Mouse (Mus musculus) ovary, postnatal 14 days (tissue): ENCODE data around the gene Dhx32.

Experiments used
- DNase-seq: peaks from one replicate; pipeline ENCODE4 v3.0.0; 2022; ENCODE audit warnings: low spot score

Gene Dhx32

GRCm38 (mm10) chr7:133768517-133768916 is 14.0 kb downstream of the Dhx32 start:
- no peak for DNase-seq

GRCm38 (mm10) chr7:133768027-133768426 is 14.5 kb downstream of the Dhx32 start:
- no peak for DNase-seq

- peak; percentile 57 for DNase-seq
Observed at GRCm38 (mm10) chr7:133765849-133766243, 16.7 kb downstream of the Dhx32 start.

- DNase-seq, result no peak
Observed at GRCm38 (mm10) chr7:133765240-133765848, 17.2 kb downstream of the Dhx32 start.

- DNase-seq, result no peak
Observed at GRCm38 (mm10) chr7:133764425-133764824, 18.1 kb downstream of the Dhx32 start.

GRCm38 (mm10) chr7:133762696-133763095 is 19.8 kb downstream of the Dhx32 start:
- no peak for DNase-seq

- no peak for DNase-seq
Observed at GRCm38 (mm10) chr7:133759611-133760353, 22.7 kb downstream of the Dhx32 start.

GRCm38 (mm10) chr7:133758716-133759115 is 23.8 kb downstream of the Dhx32 start:
- no peak for DNase-seq

GRCm38 (mm10) chr7:133757961-133758455 is 24.5 kb downstream of the Dhx32 start:
- DNase-seq, result no peak

GRCm38 (mm10) chr7:133751163-133751562 is 31.4 kb downstream of the Dhx32 start:
- no peak for DNase-seq

GRCm38 (mm10) chr7:133750666-133751065 is 31.9 kb downstream of the Dhx32 start:
- no peak for DNase-seq

- no peak for DNase-seq
Observed at GRCm38 (mm10) chr7:133748753-133749152, 33.8 kb downstream of the Dhx32 start.

- no peak for DNase-seq
Observed at GRCm38 (mm10) chr7:133747372-133747771, 35.2 kb downstream of the Dhx32 start.

GRCm38 (mm10) chr7:133744701-133745100 is 37.8 kb downstream of the Dhx32 start:
- no peak for DNase-seq

- DNase-seq, result no peak
Observed at GRCm38 (mm10) chr7:133744209-133744608, 38.3 kb downstream of the Dhx32 start.

- no peak for DNase-seq
Observed at GRCm38 (mm10) chr7:133743611-133744010, 38.9 kb downstream of the Dhx32 start.

- DNase-seq, result no peak
Observed at GRCm38 (mm10) chr7:133742530-133743325, 39.8 kb downstream of the Dhx32 start.

- DNase-seq, result no peak
Observed at GRCm38 (mm10) chr7:133740558-133740957, 42.0 kb downstream of the Dhx32 start.

- DNase-seq, result no peak
Observed at GRCm38 (mm10) chr7:133731971-133732645, 50.4 kb downstream of the Dhx32 start.

GRCm38 (mm10) chr7:133730324-133731191 is 52.0 kb downstream of the Dhx32 start:
- no peak for DNase-seq

GRCm38 (mm10) chr7:133729351-133729750 is 53.2 kb downstream of the Dhx32 start:
- DNase-seq, result no peak
